Mouse (Mus musculus) right cerebral cortex, postnatal 10 days (tissue): Measurements from ENCODE around the gene Rnf121.

Source experiments
- DNase-seq, 2 experiments: peaks; one replicate each; pipeline ENCODE4 v3.0.0; 2021; ENCODE audit warnings: low spot score in 2 of 2

The Rnf121 gene

GRCm38 (mm10) chr7:101999461-102000151 lies 65.7 kb downstream of the Rnf121 start:
- peak in 1 of 2 experiments; percentile 24 for DNase-seq

GRCm38 (mm10) chr7:101998194-101998927 lies 66.9 kb downstream of the Rnf121 start:
- DNase-seq = peak; percentile 85 to 89

- DNase-seq = no peak
Observed at GRCm38 (mm10) chr7:101994241-101994640, 71.0 kb downstream of the Rnf121 start.

GRCm38 (mm10) chr7:101985081-101985480 lies 80.2 kb downstream of the Rnf121 start:
- no peak for DNase-seq

GRCm38 (mm10) chr7:101982735-101983134 lies 82.5 kb downstream of the Rnf121 start:
- no peak for DNase-seq

GRCm38 (mm10) chr7:101974505-101974904 lies 90.8 kb downstream of the Rnf121 start:
- DNase-seq = no peak

GRCm38 (mm10) chr7:101973730-101974129 lies 91.5 kb downstream of the Rnf121 start:
- no peak for DNase-seq

GRCm38 (mm10) chr7:101971721-101972120 lies 93.5 kb downstream of the Rnf121 start:
- no peak for DNase-seq

GRCm38 (mm10) chr7:101970821-101971461 lies 94.3 kb downstream of the Rnf121 start:
- peak; percentile 82 to 89 for DNase-seq

GRCm38 (mm10) chr7:101970429-101970775 lies 94.9 kb downstream of the Rnf121 start:
- DNase-seq = peak; percentile 94 to 96

GRCm38 (mm10) chr7:101969694-101970428 lies 95.4 kb downstream of the Rnf121 start:
- DNase-seq = peak; percentile 87 to 89
